Mouse (Mus musculus) liver, postnatal 0 days (tissue): ENCODE measurements at regions not wholly inside any gene's neighbourhood (a gene's known extent, or its start where the extent isn't known, plus 50 kb on each side); places are given as distances from the start of the nearest gene placed in this dataset.

Source experiments
- ATAC-seq: fragments of 200-750 bp; cut with Nextera tagmentation; 2 replicates; pipeline ENCODE4 v1.8.0; 2017; ENCODE audit warnings: mild to moderate bottlenecking, moderate library complexity
- DNase-seq: peaks from one replicate; pipeline ENCODE4 v3.0.0-alpha.2; 2016
- H3K27ac ChIP-seq: fragments of 300-500 bp; sonication (generic); 2 replicates; pipeline ENCODE4 v1.5.1; 2014; ENCODE audit warnings: antibody characterized with exemption, moderate library complexity, mild to moderate bottlenecking, low read depth
- H3K27me3 ChIP-seq: fragments of 300-500 bp; sonication (generic); 2 replicates; pipeline ENCODE4 v1.6.1; 2014; ENCODE audit warnings: low read length, control low read depth, mixed read lengths; ENCODE audit not compliant: insufficient read depth
- H3K36me3 ChIP-seq: fragments of 300-500 bp; sonication (generic); replicated peaks from 2 replicates; pipeline ENCODE4 v1.6.1; 2014; ENCODE audit warnings: mild to moderate bottlenecking, control low read depth, low read length, moderate library complexity, mixed read lengths; ENCODE audit not compliant: insufficient read depth
- H3K4me1 ChIP-seq: fragments of 300-500 bp; sonication (generic); 2 replicates; pipeline ENCODE4 v1.6.1; 2014; ENCODE audit warnings: antibody characterized with exemption, mild to moderate bottlenecking, control low read depth; ENCODE audit not compliant: insufficient read depth
- H3K4me2 ChIP-seq: fragments of 300-500 bp; sonication (generic); 2 replicates; pipeline ENCODE4 v1.6.1; 2014; ENCODE audit warnings: low read depth, mild to moderate bottlenecking, low read length, moderate library complexity, mixed read lengths
- H3K4me3 ChIP-seq: fragments of 300-500 bp; sonication (generic); 2 replicates; pipeline ENCODE4 v1.5.1; 2014; ENCODE audit warnings: low read depth, low read length
- H3K9ac ChIP-seq: fragments of 300-500 bp; sonication (generic); replicated peaks from 2 replicates; pipeline ENCODE4 v1.6.1; 2014; ENCODE audit warnings: mild to moderate bottlenecking, moderate library complexity
- H3K9me3 ChIP-seq: fragments of 300-500 bp; sonication (generic); 2 replicates; pipeline ENCODE4 v1.6.1; 2016; ENCODE audit warnings: mild to moderate bottlenecking, control low read depth, low read length, mixed read lengths
- CTCF ChIP-seq: sonication (generic); IDR thresholded peaks from 2 replicates; pipeline ENCODE4 v1.5.1; 2016; ENCODE audit warnings: antibody characterized with exemption, low read depth
- EP300 ChIP-seq: IDR thresholded peaks from 2 replicates; pipeline ENCODE4 v1.6.1; 2016; ENCODE audit warnings: antibody characterized with exemption, low read depth, mild to moderate bottlenecking
- WGBS: fragments of 180-500 bp; shearing (Covaris S2); extraction: QIAGEN DNeasy Blood & Tissue Kit; methylation state at CpG from one replicate; pipeline ENCODE4 v1.1.7; 2014; ENCODE audit not compliant: insufficient replicate concordance; 5-methylcytosine and 5-hydroxymethylcytosine counted together

DNA sequence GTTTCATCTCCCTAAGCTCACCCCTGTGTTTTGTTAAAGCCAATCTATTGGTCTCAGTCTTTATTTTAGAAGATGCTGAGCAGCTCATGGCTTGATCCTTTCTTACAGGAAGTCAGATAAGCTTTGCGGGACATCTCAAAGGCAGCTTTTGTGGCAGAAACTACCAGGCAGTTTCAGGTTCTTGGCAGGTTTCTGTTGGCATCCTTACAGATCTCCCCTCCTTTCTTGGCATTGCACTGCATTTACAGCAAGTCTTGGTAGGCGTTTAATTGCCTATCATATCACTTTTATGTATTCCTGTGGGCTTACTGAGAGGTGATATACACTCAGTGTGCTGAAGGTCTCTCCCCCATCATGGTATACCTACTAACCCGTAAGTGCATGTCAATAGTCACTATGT, 610.3 kb upstream of the Alcam start:
- DNase-seq (no peak), ATAC-seq (no peak)
- Histone ChIP-seq H3K36me3 (no peaks in the 10 kb centered on the region), H3K27ac (no peak overlapping the region), H3K4me3 (no peak overlapping the region), H3K9ac (no peak overlapping the region), H3K4me1 (no peaks in the 10 kb centered on the region), H3K27me3 (no peaks in the 10 kb centered on the region), H3K9me3 (no peaks in the 10 kb centered on the region), H3K4me2 (no peak overlapping the region)
- WGBS = 65% methylated on average over 3 of the region's 3 CpGs
- TF ChIP-seq CTCF = no peak
- no peak for TF ChIP-seq EP300

DNA sequence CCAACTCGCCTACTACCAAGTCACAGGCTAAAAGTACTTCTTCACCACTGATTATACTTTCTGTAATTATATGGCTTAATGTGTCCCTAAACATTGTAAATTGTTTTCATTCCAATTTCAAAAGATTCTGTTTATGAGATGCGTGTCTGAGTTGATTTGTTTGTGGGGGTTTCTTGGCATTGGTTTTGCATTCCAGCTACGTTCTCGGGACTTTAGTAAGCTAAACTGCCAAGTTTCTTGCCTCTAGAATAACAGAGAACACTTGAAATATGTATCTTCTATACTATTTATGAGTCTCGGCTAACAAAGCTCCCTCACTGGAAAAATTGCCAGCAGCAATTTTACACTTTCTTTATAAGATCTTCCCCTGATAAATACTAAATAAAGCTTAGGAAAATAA, 609.2 kb upstream of the Alcam start:
- no peak overlapping the region for H3K27ac ChIP-seq
- H3K9ac ChIP-seq = no peak overlapping the region
- no peaks in the 10 kb centered on the region for H3K27me3 ChIP-seq
- H3K4me2 ChIP-seq = no peak overlapping the region
- no peak overlapping the region for H3K4me3 ChIP-seq
- H3K36me3 ChIP-seq = no peaks in the 10 kb centered on the region
- TF ChIP-seq EP300 (no peak), CTCF (no peak)
- ATAC-seq (no peak), DNase-seq (no peak)
- no peaks in the 10 kb centered on the region for H3K9me3 ChIP-seq
- WGBS = 65% methylated on average over 5 of the region's 5 CpGs
- H3K4me1 ChIP-seq = no peaks in the 10 kb centered on the region

DNA sequence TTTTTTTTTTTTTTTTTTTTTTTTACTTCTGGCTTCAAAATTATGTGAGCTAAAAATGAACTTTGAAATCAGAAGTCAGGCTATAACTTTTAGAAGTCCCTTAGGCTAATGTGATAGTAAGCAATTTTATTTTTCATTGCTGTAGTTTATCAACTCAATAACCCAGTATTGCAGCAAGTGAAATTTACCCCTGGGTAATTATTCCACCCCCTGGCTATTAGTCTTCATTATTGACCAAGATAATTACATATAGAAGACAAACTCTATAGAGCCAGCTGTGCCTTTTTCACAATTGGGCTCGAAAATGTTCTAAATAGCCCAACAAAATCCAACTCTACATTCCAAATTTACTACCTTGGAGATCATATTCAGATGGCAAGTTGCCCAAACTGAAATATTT, 572.2 kb upstream of the Alcam start:
- Histone ChIP-seq H3K4me3 (no peak overlapping the region), H3K36me3 (no peaks in the 10 kb centered on the region)
- TF ChIP-seq EP300 (no peak), CTCF (no peak)

DNA sequence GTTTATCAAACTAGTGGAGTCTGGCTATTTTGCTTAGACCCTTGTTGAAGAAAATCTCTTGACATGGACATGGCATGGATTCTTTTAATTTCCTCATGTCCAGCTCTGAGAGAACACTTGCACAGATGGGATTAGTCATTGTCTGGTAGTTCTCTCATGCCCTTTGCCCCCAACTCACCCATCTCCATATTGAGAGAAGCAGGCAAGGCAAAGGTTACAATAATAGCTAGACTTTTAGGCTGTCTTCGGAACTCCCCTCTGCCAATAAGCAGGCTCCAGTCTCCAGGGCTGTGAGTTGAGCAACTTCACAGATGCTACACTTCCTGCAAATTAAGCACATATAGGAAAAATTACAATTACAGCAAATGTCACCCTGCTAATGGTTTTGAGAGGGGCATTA, 558.0 kb upstream of the Alcam start:
- DNase-seq (no peak), ATAC-seq (no peak)
- Histone ChIP-seq H3K4me1 (no peaks in the 10 kb centered on the region), H3K4me2 (no peak overlapping the region), H3K4me3 (no peak overlapping the region), H3K27me3 (no peaks in the 10 kb centered on the region), H3K9ac (no peak overlapping the region), H3K9me3 (no peaks in the 10 kb centered on the region), H3K36me3 (no peaks in the 10 kb centered on the region), H3K27ac (no peak overlapping the region)
- TF ChIP-seq EP300 (no peak), CTCF (no peak)
- 81% methylated on average over 1 of the region's 1 CpGs for WGBS

More for the DNA sequence above, 572.2 kb upstream of the Alcam start:
- no peak overlapping the region for H3K27ac ChIP-seq
- no peak overlapping the region for H3K4me2 ChIP-seq
- DNase-seq = no peak
- no peaks in the 10 kb centered on the region for H3K9me3 ChIP-seq
- H3K4me1 ChIP-seq = no peaks in the 10 kb centered on the region
- H3K27me3 ChIP-seq = no peaks in the 10 kb centered on the region
- 59% methylated on average over 1 of the region's 1 CpGs for WGBS
- no peak overlapping the region for H3K9ac ChIP-seq
- no peak for ATAC-seq

DNA sequence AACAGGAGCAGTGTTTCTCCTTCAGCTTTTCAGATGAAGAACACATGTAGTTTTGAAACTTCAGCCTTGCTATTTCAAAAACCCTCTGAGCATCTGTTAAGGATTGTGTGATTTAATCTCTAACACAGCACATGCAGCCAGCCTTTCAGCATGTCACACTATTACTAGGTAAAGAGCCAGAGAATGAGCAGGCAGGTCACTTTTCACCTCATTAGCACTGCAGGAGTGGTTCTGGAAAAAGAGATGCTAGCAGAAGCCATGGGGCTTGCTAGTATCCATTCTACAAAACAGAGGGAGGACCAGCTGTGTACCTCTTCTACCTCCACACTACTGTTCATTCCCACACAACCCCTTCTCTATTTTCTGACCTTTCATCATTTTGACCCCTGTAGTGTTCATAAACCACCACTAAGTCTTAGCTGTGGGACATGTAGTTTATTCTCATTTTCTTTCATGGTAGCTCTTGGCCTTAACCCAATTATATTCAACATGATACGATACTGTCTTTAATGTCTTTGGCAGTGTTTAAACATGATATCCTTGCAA, 535.1 kb upstream of the Alcam start:
- H3K9ac ChIP-seq = no peak overlapping the region
- no peaks in the 10 kb centered on the region for H3K4me1 ChIP-seq
- H3K4me3 ChIP-seq = no peak overlapping the region
- no peak for ATAC-seq
- H3K4me2 ChIP-seq = no peak overlapping the region
- no peak for DNase-seq
- no peak for TF ChIP-seq EP300
- TF ChIP-seq CTCF = no peak
- no peaks in the 10 kb centered on the region for H3K36me3 ChIP-seq
- H3K9me3 ChIP-seq = no peaks in the 10 kb centered on the region
- H3K27ac ChIP-seq = no peak overlapping the region
- H3K27me3 ChIP-seq = no peaks in the 10 kb centered on the region
- 81% methylated on average over 1 of the region's 1 CpGs for WGBS

DNA sequence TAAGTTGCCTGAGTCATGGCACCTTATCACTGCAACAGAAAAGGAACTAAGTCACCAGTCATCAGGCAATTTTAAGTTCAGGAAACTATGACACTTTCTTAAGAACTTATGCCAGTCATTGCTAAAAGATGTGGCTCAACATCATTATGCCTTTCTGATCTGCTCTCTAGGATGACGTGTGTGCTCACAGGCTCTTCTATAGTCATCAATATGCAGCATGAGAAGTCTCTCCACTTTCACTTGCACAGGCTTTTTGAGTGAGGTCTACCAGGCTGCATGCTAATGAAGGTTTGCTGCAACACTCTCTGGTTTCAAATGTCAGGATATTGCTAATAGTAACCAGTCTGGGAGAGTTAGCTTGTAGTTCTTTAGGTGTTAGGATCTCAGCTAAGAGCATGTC, 530.5 kb upstream of the Alcam start:
- no peaks in the 10 kb centered on the region for H3K4me1 ChIP-seq
- no peak overlapping the region for H3K27ac ChIP-seq
- H3K4me3 ChIP-seq = no peak overlapping the region
- H3K36me3 ChIP-seq = no peaks in the 10 kb centered on the region
- no peak for DNase-seq
- no peaks in the 10 kb centered on the region for H3K27me3 ChIP-seq
- H3K9ac ChIP-seq = no peak overlapping the region
- TF ChIP-seq EP300 (no peak), CTCF (no peak)
- no peak overlapping the region for H3K4me2 ChIP-seq
- no peaks in the 10 kb centered on the region for H3K9me3 ChIP-seq
- 65% methylated on average over 1 of the region's 1 CpGs for WGBS
- ATAC-seq = no peak

DNA sequence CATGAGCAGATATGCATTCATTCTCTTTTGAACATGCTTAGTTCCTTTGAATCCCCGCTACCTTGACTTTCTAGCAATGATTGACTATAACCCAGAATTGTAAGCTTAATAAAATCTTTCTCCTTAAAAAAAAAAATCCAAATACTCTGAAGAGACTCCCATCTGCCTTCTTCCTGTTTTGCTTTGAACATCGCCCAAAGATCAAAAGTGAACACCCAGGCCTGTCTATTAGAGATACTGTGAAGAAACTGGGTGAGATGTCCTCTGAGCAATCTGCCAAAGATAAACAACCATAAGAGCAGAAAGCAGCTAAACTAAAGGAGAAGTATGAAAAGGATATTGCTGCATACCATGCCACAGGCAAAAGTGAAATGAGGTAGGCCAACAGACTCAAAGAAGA, 527.1 kb upstream of the Alcam start:
- H3K9ac ChIP-seq = no peak overlapping the region
- H3K27me3 ChIP-seq = no peaks in the 10 kb centered on the region
- no peaks in the 10 kb centered on the region for H3K9me3 ChIP-seq
- DNase-seq (no peak), ATAC-seq (no peak)
- no peak for TF ChIP-seq CTCF
- TF ChIP-seq EP300 = no peak
- no peaks in the 10 kb centered on the region for H3K4me1 ChIP-seq
- no peaks in the 10 kb centered on the region for H3K36me3 ChIP-seq
- no peak overlapping the region for H3K4me3 ChIP-seq
- no peak overlapping the region for H3K27ac ChIP-seq
- H3K4me2 ChIP-seq = no peak overlapping the region
- whole genome bisulfite sequencing = 74% methylated on average over 2 of the region's 2 CpGs
